Mouse (Mus musculus) olfactory bulb, adult 2 months (tissue): ENCODE measurements around the gene Smarcd2. TPM values are rescaled to one million over a fixed set of nuclear protein-coding genes. Genes with fewer than 3 reads are reported as not detected.

Experiments
- H3K27ac ChIP-seq: fragments of 200-500 bp; 2 replicates; pipeline ENCODE4 v1.5.1; 2012; ENCODE audit warnings: low read depth, low read length; ENCODE audit not compliant: insufficient read depth
- H3K4me1 ChIP-seq: fragments of 200-500 bp; 2 replicates; pipeline ENCODE4 v1.6.1; 2012; ENCODE audit warnings: low read length; ENCODE audit not compliant: control insufficient read depth, insufficient read depth
- H3K4me3 ChIP-seq: fragments of 200-500 bp; 2 replicates; pipeline ENCODE4 v1.5.1; 2012; ENCODE audit warnings: mild to moderate bottlenecking, low read depth, low read length, moderate library complexity; ENCODE audit not compliant: insufficient read depth
- CTCF ChIP-seq: fragments of 200-500 bp; IDR thresholded peaks from 2 replicates; pipeline ENCODE4 v1.5.1; 2012; ENCODE audit warnings: low read depth, mild to moderate bottlenecking, low read length, moderate library complexity; ENCODE audit not compliant: insufficient read depth
- POLR2A ChIP-seq: fragments of 200-500 bp; IDR thresholded peaks from 2 replicates; pipeline ENCODE4 v1.6.1; 2012; ENCODE audit warnings: mild to moderate bottlenecking, low read depth, low read length, moderate library complexity; ENCODE audit not compliant: insufficient read depth
- WGBS: fragments of 180-500 bp; shearing (Covaris S2); methylation state at CpG from one replicate; pipeline ENCODE4 v1.1.7; 2018; 5-methylcytosine and 5-hydroxymethylcytosine counted together
- polyA plus RNA-seq: library from polyadenylated mRNA; stranded (reverse); fragments of >200 nt; gene quantifications from 2 replicates; pipeline ENCODE4 v1.2.4, GENCODE M21; 2012; ENCODE audit warnings: low replicate concordance; ENCODE audit not compliant: missing spikeins, insufficient read depth, insufficient read length

Smarcd2 gene
- polyA plus RNA-seq, 1 experiment: not detected

DNA sequence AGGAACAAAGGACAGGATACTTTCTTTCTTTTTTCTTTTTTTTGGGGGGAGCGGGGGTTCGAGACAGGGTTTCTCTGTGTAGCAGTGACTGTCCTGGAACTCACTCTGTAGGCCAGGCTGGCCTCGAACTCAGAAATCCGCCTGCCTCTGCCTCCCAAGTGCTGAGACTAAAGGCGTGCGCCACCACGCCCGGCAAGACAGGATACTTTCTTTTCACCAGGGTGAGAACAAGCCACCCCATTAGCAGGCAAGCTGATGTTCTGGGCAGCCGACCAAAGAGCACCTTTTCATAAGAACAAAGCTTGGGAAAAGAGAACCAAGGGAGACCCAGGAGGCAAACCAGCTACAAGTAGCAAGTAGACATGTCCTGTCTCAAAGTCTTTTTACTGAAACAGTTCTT, 34.0 kb upstream of the Smarcd2 start:
- Histone ChIP-seq H3K4me1 (peaks cover 3% of the 10 kb centered on the region; the same call in 1 of the 2 replicates), H3K27ac (no peak overlapping the region), H3K4me3 (no peak overlapping the region)
- 77% methylated on average over 9 of the region's 9 CpGs for WGBS
- TF ChIP-seq CTCF (no peak), POLR2A (no peak)

GRCm38 (mm10) chr11:106306065-106306385, 33.3 kb upstream of the Smarcd2 start:
- H3K27ac ChIP-seq: no peak overlapping the region
- H3K4me1 ChIP-seq: peaks cover 3% of the 10 kb centered on the region; the same call in 1 of the 2 replicates
- TF ChIP-seq CTCF: no peak
- no peak for TF ChIP-seq POLR2A
- 78% methylated on average over 3 of the region's 3 CpGs for WGBS
- no peak overlapping the region for H3K4me3 ChIP-seq

DNA sequence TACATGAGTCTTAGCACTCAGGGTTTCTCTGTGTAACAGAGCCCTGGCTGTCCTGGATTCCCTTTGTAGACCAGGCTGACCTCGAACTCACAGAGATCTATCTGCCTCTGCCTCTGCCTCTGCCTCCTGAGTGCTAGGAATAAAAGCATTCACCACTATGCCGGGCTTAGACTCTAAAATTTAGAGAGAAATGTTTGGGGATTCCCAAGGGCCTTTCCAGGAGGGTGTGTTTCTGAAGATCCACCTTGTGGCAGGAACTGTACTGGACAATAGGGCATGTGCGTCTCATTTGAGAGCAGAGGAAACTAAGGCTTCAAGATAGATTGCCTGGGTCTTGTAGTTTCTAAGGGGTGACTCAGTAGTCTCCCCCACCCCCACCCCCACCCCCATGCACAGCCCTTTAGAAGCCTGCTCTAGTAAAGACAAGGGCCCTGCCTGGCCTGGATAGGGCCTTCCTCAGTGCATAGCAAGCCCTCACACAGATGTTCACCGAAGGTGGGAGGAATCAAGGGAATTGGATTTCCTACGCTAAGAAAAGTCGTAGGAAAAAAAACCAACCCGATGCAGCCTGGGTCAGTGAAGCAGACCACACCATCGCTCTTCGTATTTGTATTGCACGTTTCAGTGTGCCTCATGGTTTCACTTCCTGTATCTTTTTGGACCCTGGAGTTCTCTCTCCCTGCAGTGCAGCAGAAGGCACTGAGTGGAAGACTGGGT, 32.7 kb upstream of the Smarcd2 start:
- peaks cover 3% of the 10 kb centered on the region; the same call in 1 of the 2 replicates for H3K4me1 ChIP-seq
- 73% methylated on average over 10 of the region's 10 CpGs for WGBS
- no peak overlapping the region for H3K27ac ChIP-seq

GRCm38 (mm10) chr11:106302634-106303033, 29.9 kb upstream of the Smarcd2 start:
- 20% methylated on average over 2 of the region's 2 CpGs for WGBS
- Histone ChIP-seq H3K4me1 (no peaks in the 10 kb centered on the region), H3K27ac (no peak overlapping the region), H3K4me3 (no peak overlapping the region)
- TF ChIP-seq CTCF: no peak
- no peak for TF ChIP-seq POLR2A

More for the DNA sequence above, 32.7 kb upstream of the Smarcd2 start:
- H3K4me3 ChIP-seq: no peak overlapping the region
- TF ChIP-seq CTCF (no peak), POLR2A (no peak)

DNA sequence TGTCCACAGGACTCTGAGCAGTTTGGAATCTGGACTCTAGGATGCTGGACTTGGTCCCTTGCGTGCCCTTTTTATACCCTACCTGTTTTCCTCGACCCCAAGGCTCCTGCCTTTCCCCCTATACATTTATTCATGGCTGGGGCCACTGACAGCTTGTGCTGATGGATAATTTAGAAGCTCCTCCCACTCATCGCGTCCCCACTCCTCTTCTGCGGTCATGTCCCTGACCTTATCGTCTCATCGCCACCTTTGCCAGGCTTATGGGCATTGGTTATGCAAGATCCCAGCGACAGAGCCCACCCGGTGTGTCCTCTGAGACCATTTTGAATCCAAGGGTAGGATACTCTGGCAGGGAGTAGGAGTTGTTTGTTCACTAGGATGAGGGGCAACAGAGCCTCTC, 29.0 kb upstream of the Smarcd2 start, which contains the start of gene Gh:
Gene Gh (minus strand): TSS at position 101 of the 400 bp plus-strand sequence.
- H3K4me1 ChIP-seq: no peaks in the 10 kb centered on the region
- no peak for TF ChIP-seq CTCF
- 83% methylated on average over 9 of the region's 9 CpGs for WGBS
- H3K27ac ChIP-seq: no peak within 1 kb of the TSS
- no peak within 1 kb of the TSS for H3K4me3 ChIP-seq

DNA sequence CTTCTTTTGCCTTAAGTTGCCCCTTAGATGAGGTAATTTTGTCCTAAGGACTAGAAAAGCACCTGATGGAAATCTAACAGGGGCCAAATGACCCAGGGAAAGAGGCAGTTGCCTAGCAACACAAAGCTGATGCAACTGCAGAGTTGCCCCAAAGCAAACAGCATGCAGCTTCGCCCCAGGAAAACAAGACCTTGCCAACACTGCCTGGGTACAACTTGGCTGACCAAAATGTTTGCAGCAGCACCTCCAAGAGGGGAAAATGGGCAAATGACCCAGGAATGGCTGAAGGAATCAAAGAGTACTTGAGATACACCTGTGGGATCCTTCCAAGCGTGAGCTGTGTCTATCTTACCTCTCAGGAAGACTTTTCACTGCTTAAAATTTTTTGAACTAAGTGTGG, 19.1 kb upstream of the Smarcd2 start:
- WGBS: 74% methylated on average over 2 of the region's 2 CpGs
- Histone ChIP-seq H3K27ac (no peak overlapping the region), H3K4me3 (no peak overlapping the region), H3K4me1 (0 out of 2 replicates have a peak, but pooled peaks cover under 1% of the 10 kb centered on the region)
- TF ChIP-seq POLR2A (no peak), CTCF (no peak)

DNA sequence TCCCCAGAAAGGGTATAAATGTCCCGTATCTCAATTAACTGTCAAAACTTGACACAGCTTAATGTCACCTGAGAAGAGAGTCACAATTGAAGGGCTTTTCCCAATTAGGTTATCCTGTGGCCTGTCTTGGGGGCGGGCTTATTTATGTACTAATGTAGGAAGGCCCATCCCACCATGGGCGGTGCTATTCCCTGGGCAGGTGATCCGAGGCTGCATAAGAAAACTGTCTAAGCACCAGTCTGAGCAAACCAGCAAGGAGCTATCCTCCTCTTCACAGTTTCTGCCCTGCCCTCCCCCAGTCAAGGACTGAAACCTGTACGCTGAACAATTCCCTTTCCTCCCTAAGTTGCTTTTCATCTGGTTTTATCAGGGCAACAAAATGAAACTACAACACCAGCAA, 17.6 kb upstream of the Smarcd2 start:
- TF ChIP-seq CTCF (no peak), POLR2A (no peak)
- no peak overlapping the region for H3K4me3 ChIP-seq

GRCm38 (mm10) chr11:106289369-106289768, 16.6 kb upstream of the Smarcd2 start:
- H3K27ac ChIP-seq: no peak overlapping the region
- WGBS: 48% methylated on average over 8 of the region's 8 CpGs
- H3K4me3 ChIP-seq: no peak overlapping the region
- 0 out of 2 replicates have a peak, but pooled peaks cover 4% of the 10 kb centered on the region for H3K4me1 ChIP-seq
- TF ChIP-seq CTCF: no peak

More for the DNA sequence above, 17.6 kb upstream of the Smarcd2 start:
- WGBS: 96% methylated on average over 5 of the region's 5 CpGs
- H3K27ac ChIP-seq: no peak overlapping the region
- 0 out of 2 replicates have a peak, but pooled peaks cover 4% of the 10 kb centered on the region for H3K4me1 ChIP-seq

- H3K27ac ChIP-seq: no peak overlapping the region
- 57% methylated on average over 11 of the region's 11 CpGs for WGBS
- TF ChIP-seq POLR2A: no peak
- TF ChIP-seq CTCF: no peak
- H3K4me1 ChIP-seq: 0 out of 2 replicates have a peak, but pooled peaks cover 4% of the 10 kb centered on the region
- H3K4me3 ChIP-seq: no peak overlapping the region
Observed at GRCm38 (mm10) chr11:106286987-106287386, 14.2 kb upstream of the Smarcd2 start.

GRCm38 (mm10) chr11:106286206-106286605, 13.4 kb upstream of the Smarcd2 start:
- Histone ChIP-seq H3K4me1 (0 out of 2 replicates have a peak, but pooled peaks cover 4% of the 10 kb centered on the region), H3K27ac (no peak overlapping the region), H3K4me3 (no peak overlapping the region)
- 94% methylated on average over 7 of the region's 7 CpGs for WGBS
- TF ChIP-seq POLR2A (no peak), CTCF (no peak)
